Mouse (Mus musculus) liver, postnatal 0 days (tissue): Measurements from ENCODE around the gene Tesc.

Experiments
- CTCF ChIP-seq: sonication (generic); IDR thresholded peaks from 2 replicates; pipeline ENCODE4 v1.5.1; 2016; ENCODE audit warnings: antibody characterized with exemption, low read depth
- EP300 ChIP-seq: IDR thresholded peaks from 2 replicates; pipeline ENCODE4 v1.6.1; 2016; ENCODE audit warnings: antibody characterized with exemption, low read depth, mild to moderate bottlenecking

GRCm38 (mm10) chr5:118033328-118033727, 5.8 kb downstream of the Tesc start:
- no peak for TF ChIP-seq CTCF
- TF ChIP-seq EP300 = no peak
